Mouse (Mus musculus) gastrocnemius, adult 8-10 months (tissue): ENCODE data around the gene Syne2. TPM values are rescaled to one million over a fixed set of nuclear protein-coding genes. Genes with fewer than 3 reads are reported as not detected.
A peak's percentile ranks its signal among the peaks of the same experiment; 100 is the strongest.
"Not testable (repeated sequence)": the region's sequence is repeated elsewhere in the genome, so short reads cannot be mapped to it uniquely, and the experiment has no call there.

Source experiments
- DNase-seq, 2 experiments: peaks; one replicate each; pipeline ENCODE4 v3.0.0; 2022; ENCODE audit warnings: low spot score in 2 of 2
- total RNA-seq, 4 experiments: library from RNA; stranded (reverse); gene quantifications; 2 replicates each; pipeline ENCODE4 v1.2.4; 2022

Syne2 gene
- total RNA-seq = 10 to 100 TPM; 12.3 to 15.0 (median 13.9) TPM

DNA sequence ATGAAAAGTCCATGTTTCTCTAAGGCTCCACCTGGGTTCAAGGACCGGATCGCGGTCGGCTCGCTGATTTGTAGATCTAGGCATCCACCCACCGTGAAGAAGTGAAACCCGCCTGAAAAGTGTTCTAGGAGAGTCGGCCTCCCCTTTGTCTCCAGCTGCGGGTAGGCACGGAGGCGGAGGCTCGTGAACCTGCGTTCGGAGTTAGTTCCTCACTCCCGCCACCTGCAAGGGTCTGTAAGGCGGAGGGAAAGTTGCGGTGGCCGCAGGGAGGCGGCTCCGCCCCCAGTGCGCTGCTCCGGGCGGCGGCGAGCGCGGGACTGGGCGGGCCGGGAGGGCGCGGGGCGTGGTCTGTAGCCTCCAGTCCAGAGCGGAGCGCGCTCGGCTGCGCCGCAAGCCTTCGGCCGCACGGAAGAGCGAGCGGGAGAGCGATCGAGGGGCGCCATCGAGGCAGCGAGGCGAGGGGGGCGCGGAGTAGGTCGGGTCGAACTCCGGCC is at the start of gene Syne2:
Syne2 (plus strand) TSS at position 176 of the 494 bp plus-strand sequence.
- peak; percentile 63 for DNase-seq

DNA sequence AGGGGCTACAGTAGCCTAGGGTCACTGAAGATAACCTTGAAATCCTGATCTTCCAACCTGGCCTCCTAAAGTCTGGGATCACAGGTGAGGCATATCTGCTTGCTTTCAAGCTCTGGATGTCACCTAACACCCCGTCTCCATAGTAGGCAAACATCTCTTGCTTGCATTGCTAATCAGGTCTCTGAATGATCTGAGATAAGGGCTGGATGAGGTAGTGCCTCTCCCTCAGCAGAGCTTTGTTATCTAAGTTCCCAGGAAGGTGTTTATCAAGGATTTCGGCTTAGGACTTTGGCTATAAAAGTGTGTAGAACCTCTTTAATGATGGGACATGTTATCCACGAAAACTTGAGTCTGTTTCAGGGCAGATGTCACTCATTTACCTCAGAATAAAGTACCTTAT is 46.5 kb upstream of the Syne2 start:
- no peak for DNase-seq

- DNase-seq = peak; percentile 12 to 18
Observed at GRCm38 (mm10) chr12:75772424-75773034, 45.4 kb upstream of the Syne2 start.

DNA sequence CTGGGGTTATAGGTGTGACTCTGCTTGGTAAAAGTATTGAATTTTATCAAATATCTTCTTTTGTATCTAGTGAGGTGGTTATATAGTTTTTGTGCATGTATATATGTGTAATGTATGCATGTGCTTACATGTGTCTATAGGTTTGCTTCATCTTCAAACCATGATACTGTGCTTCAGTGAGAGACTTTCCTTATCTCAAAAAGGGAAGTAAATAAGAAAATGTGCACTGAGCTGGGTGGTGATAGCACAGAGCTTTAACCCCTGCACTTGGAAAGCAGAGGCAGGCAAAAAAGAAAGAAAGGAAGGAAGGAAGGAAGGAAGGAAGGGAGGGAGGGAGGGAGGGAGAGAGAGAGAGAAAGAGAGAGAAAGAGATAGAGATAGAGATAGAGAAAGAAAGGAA is 36.5 kb upstream of the Syne2 start:
- no peak for DNase-seq

- no peak for DNase-seq
Observed at GRCm38 (mm10) chr12:75781995-75782394, 35.9 kb upstream of the Syne2 start.

- no peak for DNase-seq
Observed at GRCm38 (mm10) chr12:75784271-75784751, 33.6 kb upstream of the Syne2 start.

DNA sequence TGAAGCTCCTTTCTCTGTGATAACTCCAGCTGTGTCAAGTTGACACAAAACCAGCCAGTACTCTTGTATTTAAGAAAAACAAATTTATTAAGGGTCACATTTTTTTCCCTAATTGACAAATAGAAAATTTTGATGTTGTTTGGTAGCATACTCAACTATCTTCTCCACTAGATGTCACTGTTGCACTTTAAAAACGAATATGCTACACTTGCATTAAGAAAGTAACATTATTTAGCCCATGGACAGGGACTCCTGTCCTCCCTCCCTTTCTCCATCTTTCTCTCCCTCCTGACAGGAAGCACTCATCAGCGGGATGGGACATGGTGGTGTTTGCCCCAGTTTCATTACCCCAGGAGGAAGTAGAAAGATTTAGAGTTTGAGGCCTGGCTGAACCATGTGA is 31.3 kb upstream of the Syne2 start:
- not testable (repeated sequence) for DNase-seq

- DNase-seq = no peak
Observed at GRCm38 (mm10) chr12:75789451-75789850, 28.5 kb upstream of the Syne2 start.

DNA sequence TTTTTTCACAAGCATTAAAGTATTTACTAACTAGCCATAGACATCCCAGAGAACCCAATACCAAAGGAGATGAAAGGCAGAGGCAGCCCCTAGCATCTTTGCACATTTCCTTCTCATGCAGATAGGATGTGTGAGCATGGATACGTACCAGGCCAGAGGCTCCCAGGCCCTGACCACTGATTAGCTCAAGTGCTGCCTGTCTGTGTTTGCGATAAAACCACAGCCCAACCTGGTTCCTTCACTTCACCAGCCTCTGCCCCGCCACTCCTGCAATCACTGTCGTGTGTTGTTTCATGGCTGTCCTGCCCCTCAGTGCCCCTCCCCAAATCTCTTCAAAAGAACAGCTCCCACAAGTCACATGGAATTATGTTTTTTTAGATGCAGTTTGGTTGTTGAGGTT is 23.4 kb upstream of the Syne2 start:
- no peak for DNase-seq

GRCm38 (mm10) chr12:75796510-75796909 is 21.4 kb upstream of the Syne2 start:
- DNase-seq = no peak

GRCm38 (mm10) chr12:75806281-75806680 is 11.7 kb upstream of the Syne2 start:
- no peak for DNase-seq

DNA sequence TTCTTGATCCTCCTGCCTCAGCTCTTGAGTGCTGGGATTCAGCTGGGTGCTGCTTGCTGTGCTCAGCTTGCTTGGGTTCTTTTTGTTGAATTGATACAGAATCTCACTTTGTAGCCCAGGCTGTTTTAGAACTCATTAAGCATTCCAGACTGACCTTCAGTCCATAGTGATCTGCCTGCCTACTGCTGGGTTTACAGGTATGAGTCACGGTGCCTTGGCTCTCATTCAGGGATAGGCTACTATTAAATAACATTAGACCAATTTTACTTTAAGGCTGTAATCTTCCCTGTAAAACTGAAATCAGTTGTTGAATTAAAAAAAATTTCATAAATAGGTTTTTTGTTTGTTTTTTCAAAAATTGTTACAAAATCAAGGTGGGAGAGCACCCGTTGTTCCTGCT is 4.2 kb upstream of the Syne2 start:
- no peak for DNase-seq

DNA sequence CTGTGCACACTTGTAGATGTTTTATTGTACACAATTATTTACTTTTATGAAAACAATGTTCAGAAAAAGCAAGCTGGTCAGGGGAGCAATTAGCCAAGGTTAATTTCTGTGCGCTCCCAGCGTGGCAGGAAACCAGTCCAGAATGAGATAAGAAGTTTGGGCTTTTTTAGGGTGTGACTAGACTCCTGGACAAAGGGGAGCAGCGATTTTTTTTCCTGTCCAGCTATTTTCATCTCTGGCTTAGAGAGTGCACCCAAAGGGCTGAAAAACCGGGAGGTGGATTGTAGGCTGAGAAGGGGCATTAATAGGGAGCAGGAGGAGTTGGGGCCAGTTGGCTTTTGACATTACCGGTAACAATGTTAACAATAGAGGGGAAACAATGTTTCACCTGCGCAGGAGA is 3.4 kb upstream of the Syne2 start:
- DNase-seq = no peak

GRCm38 (mm10) chr12:75816981-75817856 is 715 bp upstream of the Syne2 start:
- no peak for DNase-seq

GRCm38 (mm10) chr12:75818453-75819434 is 810 bp downstream of the Syne2 start:
- peak; percentile 14 to 33 for DNase-seq

DNA sequence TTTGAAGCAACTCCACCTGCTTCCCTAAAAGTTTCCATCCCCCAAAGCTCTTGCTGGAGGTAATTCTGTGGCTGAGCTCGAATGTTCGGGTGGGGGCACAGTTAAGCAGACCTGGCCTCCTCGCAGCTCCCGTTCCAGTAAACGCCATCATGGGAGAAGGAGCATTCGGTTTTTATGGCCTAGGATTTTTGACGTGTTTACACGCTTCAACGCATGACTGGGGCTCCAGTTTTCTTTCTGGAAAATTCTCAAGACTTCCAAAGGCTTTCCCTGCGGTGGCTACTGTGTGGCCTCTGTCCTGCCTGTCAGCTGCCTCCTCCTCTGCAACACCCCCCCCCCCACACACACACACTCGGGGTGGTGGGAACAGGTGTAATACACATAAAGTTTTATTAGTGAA is 1.5 kb downstream of the Syne2 start:
- no peak for DNase-seq

DNA sequence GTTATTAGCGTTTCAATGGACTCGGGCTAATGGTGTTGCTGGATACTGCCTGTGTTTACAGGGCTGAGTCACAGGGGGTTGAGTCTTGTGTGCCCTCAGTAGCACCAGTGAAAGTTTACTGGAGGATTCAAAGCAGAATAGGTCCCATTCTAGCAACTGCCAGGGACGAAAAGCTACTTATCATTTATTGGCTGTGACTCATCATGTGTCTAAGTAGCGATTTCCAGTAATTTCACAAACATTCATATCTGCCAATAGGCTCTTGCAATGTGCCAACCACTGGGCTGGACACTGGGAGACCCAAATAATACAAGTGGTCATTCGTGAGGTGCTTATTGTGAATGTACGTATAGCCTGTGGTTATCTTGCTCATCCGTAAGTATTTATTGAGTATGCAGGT is 2.3 kb downstream of the Syne2 start:
- no peak for DNase-seq

GRCm38 (mm10) chr12:75822122-75822521 is 4.2 kb downstream of the Syne2 start:
- no peak for DNase-seq

DNA sequence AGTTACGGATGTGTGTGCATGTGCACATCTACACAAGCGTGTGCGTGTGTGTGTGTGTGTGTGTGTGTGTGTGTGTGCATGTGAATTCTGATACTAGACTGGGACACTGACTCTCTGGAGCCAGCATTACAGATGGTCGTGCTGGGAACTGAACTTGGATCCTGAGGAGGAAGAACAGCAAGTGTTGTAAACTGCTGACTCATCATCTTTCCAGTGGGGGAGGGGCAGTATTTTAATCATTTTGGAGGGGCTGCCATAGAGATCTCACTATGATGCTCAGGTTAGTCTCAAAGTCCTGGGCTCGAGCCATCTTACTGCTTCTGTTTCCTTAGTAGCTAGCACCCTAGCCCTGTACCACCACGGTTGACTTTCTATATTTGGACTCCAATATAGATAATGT is 5.5 kb downstream of the Syne2 start:
- DNase-seq = no peak

GRCm38 (mm10) chr12:75825458-75825857 is 7.5 kb downstream of the Syne2 start:
- no peak for DNase-seq

- DNase-seq = no peak
Observed at GRCm38 (mm10) chr12:75826699-75827353, 8.9 kb downstream of the Syne2 start.
